Mouse (Mus musculus) forebrain, embryonic 11.5 days (tissue): Measurements from ENCODE around the gene Mcoln1. TPM values are rescaled to one million over a fixed set of nuclear protein-coding genes. Genes with fewer than 3 reads are reported as not detected.

Source experiments
- ATAC-seq: fragments of 200-750 bp; cut with Nextera tagmentation; replicated peaks from 2 replicates; pipeline ENCODE4 v1.8.0; 2017; ENCODE audit warnings: moderate TSS enrichment; ENCODE audit not compliant: low FRiP score
- DNase-seq: peaks from one replicate; pipeline ENCODE4 v3.0.0-alpha.2; 2017; ENCODE audit warnings: low spot score
- H3K27ac ChIP-seq: fragments of 300-500 bp; sonication (generic); 2 replicates; pipeline ENCODE4 v1.5.1; 2014; ENCODE audit warnings: low read depth, low read length
- H3K27me3 ChIP-seq: fragments of 300-500 bp; sonication (generic); 2 replicates; pipeline ENCODE4 v1.6.1; 2014; ENCODE audit warnings: mild to moderate bottlenecking, low read length, mixed read lengths; ENCODE audit not compliant: control insufficient read depth, insufficient read depth
- H3K36me3 ChIP-seq: fragments of 300-500 bp; sonication (generic); 2 replicates; pipeline ENCODE4 v1.6.1; 2014; ENCODE audit warnings: mild to moderate bottlenecking, low read length, moderate library complexity, mixed read lengths; ENCODE audit not compliant: control insufficient read depth, insufficient read depth
- H3K4me1 ChIP-seq: fragments of 300-500 bp; sonication (generic); replicated peaks from 2 replicates; pipeline ENCODE4 v1.6.1; 2014; ENCODE audit warnings: low read length, mixed read lengths; ENCODE audit not compliant: control insufficient read depth, insufficient read depth
- H3K4me2 ChIP-seq: fragments of 300-500 bp; sonication (generic); 2 replicates; pipeline ENCODE4 v1.6.1; 2014; ENCODE audit warnings: low read depth, mild to moderate bottlenecking, low read length, moderate library complexity, mixed read lengths; ENCODE audit not compliant: severe bottlenecking
- H3K4me3 ChIP-seq: fragments of 300-500 bp; sonication (generic); 2 replicates; pipeline ENCODE4 v1.5.1; 2014; ENCODE audit warnings: low read depth, low read length
- H3K9ac ChIP-seq: fragments of 300-500 bp; sonication (generic); 2 replicates; pipeline ENCODE4 v1.6.1; 2014; ENCODE audit warnings: low read length
- H3K9me3 ChIP-seq: fragments of 300-500 bp; sonication (generic); 2 replicates; pipeline ENCODE4 v1.6.1; 2016; ENCODE audit warnings: low read length, mixed read lengths; ENCODE audit not compliant: control insufficient read depth
- WGBS: fragments of 180-500 bp; shearing (Covaris S2); extraction: QIAGEN DNeasy Blood & Tissue Kit; methylation state at CpG from one replicate; pipeline ENCODE4 v1.1.7; 2014; 5-methylcytosine and 5-hydroxymethylcytosine counted together
- polyA plus RNA-seq: library from polyadenylated mRNA; unstranded; fragments of >200 nt; fragmentation: Nextera tagmentation; extraction: Ambion mirVana; gene quantifications from 2 replicates; pipeline ENCODE4 v1.2.1, GENCODE M21; 2014

The Mcoln1 gene
- polyA plus RNA-seq, 1 experiment from 2014 or later, result 56.6 TPM

GRCm38 (mm10) chr8:3470562-3470961, 29.7 kb upstream of the Mcoln1 start, which contains the start of gene Tex45:
Gene Tex45 (plus strand): TSS chr8:3470862.
- Histone ChIP-seq H3K9ac (no peak within 1 kb of the TSS), H3K36me3 (no peaks in the 10 kb centered on the region), H3K4me1 (no peaks in the 10 kb centered on the region; the same call in 1 of the 2 replicates), H3K9me3 (no peaks in the 10 kb centered on the region), H3K27ac (no peak within 1 kb of the TSS), H3K4me2 (no peak within 1 kb of the TSS), H3K4me3 (no peak within 1 kb of the TSS), H3K27me3 (0 out of 2 replicates have a peak, but pooled peaks cover 2% of the 10 kb centered on the region)
- DNase-seq, result no peak
- ATAC-seq, result no peak

DNA sequence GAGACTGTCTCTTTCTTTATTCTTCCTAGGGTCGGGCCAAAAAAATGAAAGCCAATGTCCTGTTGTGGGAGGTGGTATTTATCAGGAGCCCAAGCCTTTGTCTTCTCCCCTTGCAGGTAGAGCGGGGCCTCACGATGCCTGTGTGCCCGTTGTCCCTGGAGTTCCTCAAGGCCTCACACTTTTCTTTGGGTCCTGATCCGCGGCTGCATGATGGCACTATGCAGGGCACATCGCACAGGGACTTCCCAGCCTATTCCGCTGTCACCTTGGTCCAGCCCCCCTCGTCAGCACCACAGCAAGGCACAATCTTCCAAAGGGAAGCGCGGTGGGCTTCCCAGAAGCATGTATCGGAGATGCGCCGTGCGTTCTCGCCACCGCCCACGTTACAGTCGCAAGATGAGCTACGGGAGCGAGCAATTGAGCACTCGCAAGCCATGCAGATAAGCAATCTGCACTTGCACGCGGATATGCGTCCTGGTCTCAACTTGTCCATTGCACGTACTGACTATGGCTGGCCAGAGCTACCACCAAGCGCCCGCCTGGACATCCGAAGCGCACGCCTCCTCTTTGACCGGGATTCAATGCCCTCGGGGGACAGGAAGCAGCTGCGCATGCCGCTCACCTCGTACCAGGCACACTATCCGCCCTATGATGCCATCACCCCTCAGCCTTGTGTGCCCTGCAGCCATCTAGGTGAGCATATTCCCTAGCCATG, 24.4 kb upstream of the Mcoln1 start:
- WGBS, result 29% methylated on average over 37 of the region's 37 CpGs
- no peaks in the 10 kb centered on the region for H3K9me3 ChIP-seq
- ATAC-seq (no peak), DNase-seq (no peak)
- H3K4me3 ChIP-seq, result peak overlapping the region; percentile 14; the same call in 1 of the 2 replicates
- no peaks in the 10 kb centered on the region for H3K4me1 ChIP-seq
- H3K36me3 ChIP-seq, result no peaks in the 10 kb centered on the region
- H3K9ac ChIP-seq, result no peak overlapping the region
- peak overlapping the region; percentile 42 for H3K4me2 ChIP-seq
- peaks cover 2% of the 10 kb centered on the region; the same call in 1 of the 2 replicates for H3K27me3 ChIP-seq
- no peak overlapping the region for H3K27ac ChIP-seq

- H3K4me3 ChIP-seq, result no peak overlapping the region
- no peak overlapping the region for H3K9ac ChIP-seq
- WGBS, result 82% methylated on average over 4 of the region's 4 CpGs
- no peak overlapping the region for H3K27ac ChIP-seq
- peaks cover 2% of the 10 kb centered on the region; the same call in 1 of the 2 replicates for H3K27me3 ChIP-seq
- ATAC-seq (no peak), DNase-seq (no peak)
- no peaks in the 10 kb centered on the region for H3K9me3 ChIP-seq
- no peaks in the 10 kb centered on the region for H3K4me1 ChIP-seq
- H3K36me3 ChIP-seq, result no peaks in the 10 kb centered on the region
- H3K4me2 ChIP-seq, result no peak overlapping the region
These were observed 20.0 kb upstream of the Mcoln1 start for GRCm38 (mm10) chr8:3480221-3480785.

DNA sequence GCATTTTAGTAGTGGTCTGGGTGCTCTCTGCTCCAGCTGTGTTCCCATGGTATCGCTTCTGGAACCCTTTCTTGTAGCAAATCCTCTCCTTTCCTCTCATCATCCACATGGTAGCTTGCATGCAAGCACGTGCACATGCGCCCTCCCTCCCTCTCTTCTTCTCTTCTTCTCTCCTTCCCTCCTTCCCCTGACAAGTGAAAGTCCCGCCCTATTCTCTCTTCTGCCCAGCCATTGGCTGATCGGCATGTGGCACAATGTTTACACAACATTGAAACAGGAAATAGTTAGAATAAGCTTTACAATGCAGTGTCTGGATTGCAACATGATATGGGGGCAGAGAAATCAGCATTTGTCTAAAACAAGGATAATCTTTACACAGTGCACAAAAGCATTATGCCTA, 18.7 kb upstream of the Mcoln1 start:
- 68% methylated on average over 5 of the region's 5 CpGs for WGBS
- no peaks in the 10 kb centered on the region for H3K4me1 ChIP-seq
- DNase-seq, result no peak
- H3K27ac ChIP-seq, result no peak overlapping the region
- ATAC-seq, result no peak
- H3K27me3 ChIP-seq, result no peaks in the 10 kb centered on the region; the same call in 1 of the 2 replicates
- H3K4me3 ChIP-seq, result no peak overlapping the region
- H3K4me2 ChIP-seq, result no peak overlapping the region
- no peaks in the 10 kb centered on the region for H3K9me3 ChIP-seq
- no peak overlapping the region for H3K9ac ChIP-seq
- no peaks in the 10 kb centered on the region for H3K36me3 ChIP-seq

GRCm38 (mm10) chr8:3482240-3482740, 18.0 kb upstream of the Mcoln1 start:
- Histone ChIP-seq H3K27ac (no peak overlapping the region), H3K27me3 (no peaks in the 10 kb centered on the region; the same call in 1 of the 2 replicates), H3K9ac (no peak overlapping the region), H3K9me3 (no peaks in the 10 kb centered on the region), H3K36me3 (no peaks in the 10 kb centered on the region), H3K4me3 (no peak overlapping the region), H3K4me2 (no peak overlapping the region), H3K4me1 (no peaks in the 10 kb centered on the region)
- no peak for DNase-seq
- ATAC-seq, result no peak
- WGBS, result 90% methylated on average over 22 of the region's 22 CpGs

DNA sequence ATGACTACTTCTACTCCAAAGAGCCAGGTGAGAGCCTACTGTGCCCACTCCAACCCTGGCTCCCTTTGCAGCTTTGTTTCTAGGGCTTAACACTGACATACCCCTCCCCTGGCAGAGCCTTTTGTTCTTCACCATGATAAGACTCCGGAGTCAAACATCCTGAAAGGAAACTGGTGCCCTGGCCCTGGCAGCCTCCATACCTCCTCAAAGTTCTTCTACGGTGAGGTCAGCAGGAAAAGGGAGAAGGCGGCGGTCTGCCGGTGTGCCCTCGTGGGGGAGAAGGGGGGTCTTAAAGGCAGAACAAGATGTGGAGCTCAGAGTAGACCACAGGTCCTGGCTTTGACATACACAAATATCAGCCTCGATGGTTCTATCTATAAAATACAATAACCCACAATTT, 16.7 kb upstream of the Mcoln1 start:
- Histone ChIP-seq H3K27me3 (no peaks in the 10 kb centered on the region; the same call in 1 of the 2 replicates), H3K9me3 (no peaks in the 10 kb centered on the region), H3K36me3 (no peaks in the 10 kb centered on the region), H3K27ac (no peak overlapping the region), H3K4me3 (no peak overlapping the region), H3K4me1 (no peaks in the 10 kb centered on the region), H3K4me2 (no peak overlapping the region), H3K9ac (no peak overlapping the region)
- WGBS, result 80% methylated on average over 7 of the region's 7 CpGs
- DNase-seq (no peak), ATAC-seq (no peak)

DNA sequence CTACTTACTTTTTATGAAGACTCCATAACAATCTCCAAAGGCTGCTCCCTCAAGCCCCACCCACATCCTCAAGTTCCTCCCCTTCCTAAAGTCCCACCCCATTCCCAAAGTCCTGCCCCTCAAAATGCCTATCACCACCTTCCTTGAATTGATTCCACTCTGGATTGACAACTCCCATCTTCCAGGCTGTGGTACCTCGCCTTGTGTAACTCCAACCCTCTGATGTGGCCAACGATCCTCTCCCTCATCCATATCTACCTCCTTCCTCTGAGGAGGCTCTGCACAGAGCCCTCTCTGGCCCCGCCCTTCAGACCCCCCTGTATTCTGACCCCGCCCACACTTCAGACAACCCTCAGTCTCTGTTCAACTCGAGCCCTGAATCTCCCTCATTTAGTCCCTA, 15.1 kb upstream of the Mcoln1 start:
- DNase-seq, result no peak
- peak; percentile 53; the same call in 1 of the 2 replicates for ATAC-seq
- no peaks in the 10 kb centered on the region for H3K4me1 ChIP-seq
- H3K4me2 ChIP-seq, result no peak overlapping the region
- WGBS, result 39% methylated on average over 5 of the region's 5 CpGs
- no peak overlapping the region for H3K27ac ChIP-seq
- H3K27me3 ChIP-seq, result no peaks in the 10 kb centered on the region; the same call in 1 of the 2 replicates
- no peak overlapping the region for H3K9ac ChIP-seq
- H3K9me3 ChIP-seq, result no peaks in the 10 kb centered on the region
- no peaks in the 10 kb centered on the region for H3K36me3 ChIP-seq
- H3K4me3 ChIP-seq, result no peak overlapping the region

DNA sequence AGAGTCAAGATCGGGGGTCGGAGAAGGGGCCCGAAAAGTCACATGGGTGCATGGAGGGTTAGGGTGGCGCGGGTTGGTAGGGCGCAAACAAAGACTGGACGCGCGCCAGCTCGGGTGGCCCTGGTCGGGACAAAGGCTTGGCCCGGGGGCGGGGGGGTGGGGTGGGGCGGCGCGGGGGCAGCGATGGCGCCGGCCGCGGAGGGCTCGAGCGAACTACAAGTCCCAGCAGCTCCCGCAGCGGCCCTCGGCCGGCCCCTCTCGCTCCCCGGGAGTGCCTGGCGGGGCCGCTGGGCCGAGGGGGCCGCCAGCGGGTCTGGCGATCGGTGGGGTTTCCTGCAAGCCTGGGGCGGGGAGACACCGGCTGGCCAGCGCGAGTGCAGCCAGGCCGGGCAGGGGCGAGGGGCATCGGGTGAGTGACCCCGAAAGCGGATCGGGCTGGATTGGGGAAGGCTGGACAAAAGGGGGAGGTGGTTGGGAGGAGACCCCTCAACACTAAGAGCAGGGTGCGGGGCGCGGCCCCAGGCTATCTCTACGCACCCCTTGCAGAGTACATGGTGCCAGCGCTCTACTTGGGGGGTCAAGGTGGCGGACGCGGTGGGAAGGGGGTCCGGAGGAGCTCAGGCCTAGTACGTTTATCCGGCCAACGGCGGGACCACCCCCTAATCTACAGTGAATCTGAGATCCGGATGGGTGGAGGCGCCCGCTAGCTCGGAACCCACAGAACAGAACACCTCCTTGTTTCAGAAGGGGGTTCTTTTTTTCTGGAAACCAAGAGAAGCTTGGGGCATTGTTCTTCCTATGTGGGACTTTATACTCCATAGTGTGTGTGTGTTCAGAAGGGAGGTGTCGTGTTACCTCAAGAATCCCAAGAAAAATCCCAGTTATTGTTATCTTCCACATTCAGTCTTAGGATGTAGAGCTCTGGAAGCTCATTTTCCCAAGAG, 7.1 kb upstream of the Mcoln1 start, which contains the start of gene Zfp358:
Zfp358 (plus strand) TSS at position 238 of the 944 bp plus-strand sequence.
- no peaks in the 10 kb centered on the region; the same call in 1 of the 2 replicates for H3K9me3 ChIP-seq

More for the DNA sequence above, 7.1 kb upstream of the Mcoln1 start, which contains the start of gene Zfp358:
- Histone ChIP-seq H3K4me1 (peaks cover 3% of the 10 kb centered on the region; the same call in 1 of the 2 replicates), H3K36me3 (peaks cover 23% of the 10 kb centered on the region), H3K4me2 (peak within 1 kb of the TSS; percentile 51), H3K9ac (peak within 1 kb of the TSS; percentile 97), H3K4me3 (peak within 1 kb of the TSS; percentile 89), H3K27me3 (no peaks in the 10 kb centered on the region), H3K27ac (peak within 1 kb of the TSS; percentile 62)
- under 1% methylated on average over 62 of the region's 64 CpGs for WGBS
- peak; percentile 92 for ATAC-seq
- DNase-seq, result peak; percentile 94
